Mouse (Mus musculus): ENCODE measurements around the gene Hist2h2bb.

The Hist2h2bb gene

GRCm38 (mm10) chr3:96300706-96301529, 31.4 kb downstream of the Hist2h2bb start:
- no peak for DNase-seq (ENCODE audit: low read depth, low spot score)

- no peak for DNase-seq (ENCODE audit: low read depth, low spot score)
These were observed 32.5 kb downstream of the Hist2h2bb start for GRCm38 (mm10) chr3:96302076-96302475.

GRCm38 (mm10) chr3:96306506-96306905, 37.0 kb downstream of the Hist2h2bb start:
- DNase-seq (ENCODE audit: low read depth, low spot score) = no peak

- no peak for DNase-seq (ENCODE audit: low read depth, low spot score)
These were observed 39.9 kb downstream of the Hist2h2bb start for GRCm38 (mm10) chr3:96309441-96309840.

- DNase-seq (ENCODE audit: low read depth, low spot score) = no peak
These were observed 43.0 kb downstream of the Hist2h2bb start for GRCm38 (mm10) chr3:96312341-96313098.

Data from brain, embryonic 18.5 days (tissue).